Mouse (Mus musculus) CH12.LX (cell line): ENCODE measurements around the gene Camkmt. TPM values are rescaled to one million over a fixed set of nuclear protein-coding genes. Genes with fewer than 3 reads are reported as not detected.

Experiments
- DNase-seq: peaks from one replicate; pipeline ENCODE4 v3.0.0-alpha.2; 2013; ENCODE audit errors: extremely low read depth
- H3K27ac ChIP-seq: 2 replicates; pipeline ENCODE4 v1.5.1; 2012; ENCODE audit warnings: low read depth, mild to moderate bottlenecking, control low read depth, moderate library complexity; ENCODE audit not compliant: insufficient read depth
- H3K27me3 ChIP-seq: replicated peaks from 2 replicates; pipeline ENCODE3; 2012; ENCODE audit warnings: inconsistent platforms
- H3K36me3 ChIP-seq, 2 experiments: replicated peaks in 1 of 2; 2 replicates each; pipeline versions ENCODE3 to v1.6.1; 2012; ENCODE audit warnings: inconsistent platforms in 1 of 2, low read length in 1 of 2, mild to moderate bottlenecking in 1 of 2, mixed read lengths in 1 of 2, moderate library complexity in 1 of 2; ENCODE audit not compliant: control insufficient read depth in 1 of 2, insufficient read depth in 1 of 2
- H3K4me1 ChIP-seq, 2 experiments: 2 replicates each; pipeline ENCODE4 v1.6.1; 2012; ENCODE audit warnings: inconsistent platforms in 1 of 2, moderate library complexity in 1 of 2; ENCODE audit not compliant: insufficient read depth in 2 of 2, control insufficient read depth in 1 of 2
- H3K4me2 ChIP-seq: 2 replicates; pipeline ENCODE4 v1.6.1; 2012; ENCODE audit warnings: low read depth, mild to moderate bottlenecking, control low read depth; ENCODE audit not compliant: poor library complexity, insufficient read depth, severe bottlenecking
- H3K4me3 ChIP-seq, 3 experiments: fragments of 150-350 bp in 1 of 3; sonication (generic) in 1 of 3; replicated peaks in 1 of 3; 2 replicates each; pipeline versions ENCODE3 to v1.5.1; 2011 to 2012; ENCODE audit warnings: low read depth in 2 of 3, low read length in 2 of 3, mild to moderate bottlenecking in 2 of 3, moderate library complexity in 2 of 3, control low read depth in 1 of 3, improper control_type of control experiment in 1 of 3, inconsistent platforms in 1 of 3, mixed read lengths in 1 of 3; ENCODE audit not compliant: poor library complexity in 1 of 3
- H3K79me2 ChIP-seq: replicated peaks from 2 replicates; pipeline ENCODE4 v1.6.1; 2012; ENCODE audit warnings: mild to moderate bottlenecking, moderate library complexity; ENCODE audit not compliant: control insufficient read depth, poor library complexity, insufficient read depth, severe bottlenecking; ENCODE audit errors: extremely low read depth
- H3K9ac ChIP-seq: 2 replicates; pipeline ENCODE4 v1.6.1; 2012; ENCODE audit warnings: low read depth, mild to moderate bottlenecking, control low read depth, moderate library complexity; ENCODE audit not compliant: insufficient read depth
- H3K9me3 ChIP-seq: replicated peaks from 2 replicates; pipeline ENCODE3; 2012; ENCODE audit warnings: low read length, inconsistent platforms, mixed read lengths
- CHD2 ChIP-seq: IDR thresholded peaks from 2 replicates; pipeline ENCODE4 v1.6.1; 2011; ENCODE audit warnings: low read length, improper control_type of control experiment
- E2F4 ChIP-seq: IDR thresholded peaks from 2 replicates; pipeline ENCODE4 v1.6.1; 2011; ENCODE audit warnings: low read depth, low read length, improper control_type of control experiment; ENCODE audit not compliant: insufficient replicate concordance
- ELF1 ChIP-seq: IDR thresholded peaks from 2 replicates; pipeline ENCODE4 v1.6.1; 2014; ENCODE audit warnings: low read depth, mild to moderate bottlenecking, inconsistent platforms, low read length, improper control_type of control experiment
- ETS1 ChIP-seq: conservative IDR thresholded peaks from 2 replicates; pipeline ENCODE4 v1.6.1; 2012; ENCODE audit warnings: low read depth, mild to moderate bottlenecking, inconsistent platforms, low read length, improper control_type of control experiment, moderate library complexity
- HCFC1 ChIP-seq: IDR thresholded peaks from 2 replicates; pipeline ENCODE4 v1.6.1; 2012; ENCODE audit warnings: low read depth, mild to moderate bottlenecking, inconsistent platforms, low read length, improper control_type of control experiment
- JUN ChIP-seq: IDR thresholded peaks from 2 replicates; pipeline ENCODE4 v1.6.1; 2011; ENCODE audit warnings: low read depth, mild to moderate bottlenecking, low read length, improper control_type of control experiment, moderate library complexity; ENCODE audit not compliant: insufficient read depth
- MAX ChIP-seq: IDR thresholded peaks from 2 replicates; pipeline ENCODE4 v1.6.1; 2011; ENCODE audit warnings: low read length, improper control_type of control experiment
- MAZ ChIP-seq: IDR thresholded peaks from 2 replicates; pipeline ENCODE4 v1.6.1; 2012; ENCODE audit warnings: low read depth, mild to moderate bottlenecking, inconsistent platforms, low read length, improper control_type of control experiment, moderate library complexity
- MYC ChIP-seq: IDR thresholded peaks from 2 replicates; pipeline ENCODE4 v1.6.1; 2011; ENCODE audit warnings: low read depth, mild to moderate bottlenecking, improper control_type of control experiment, low read length
- NRF1 ChIP-seq: IDR thresholded peaks from 2 replicates; pipeline ENCODE4 v1.6.1; 2014; ENCODE audit warnings: low read depth, mild to moderate bottlenecking, inconsistent platforms, low read length, improper control_type of control experiment, moderate library complexity
- POLR2A ChIP-seq: IDR thresholded peaks from 2 replicates; pipeline ENCODE4 v1.6.1; 2011; ENCODE audit warnings: low read depth, mild to moderate bottlenecking, improper control_type of control experiment, low read length
- POLR2AphosphoS2 ChIP-seq: IDR thresholded peaks from 2 replicates; pipeline ENCODE4 v1.6.1; 2011; ENCODE audit warnings: low read depth, low read length, improper control_type of control experiment
- RAD21 ChIP-seq: IDR thresholded peaks from 2 replicates; pipeline ENCODE4 v1.6.1; 2011; ENCODE audit warnings: low read depth, mild to moderate bottlenecking, low read length, improper control_type of control experiment, moderate library complexity
- RCOR1 ChIP-seq: conservative IDR thresholded peaks from 2 replicates; pipeline ENCODE4 v1.6.1; 2012; ENCODE audit warnings: low read depth, mild to moderate bottlenecking, inconsistent platforms, low read length, improper control_type of control experiment
- UBTF ChIP-seq: IDR thresholded peaks from 2 replicates; pipeline ENCODE4 v1.6.1; 2012; ENCODE audit warnings: low read depth, mild to moderate bottlenecking, inconsistent platforms, low read length, improper control_type of control experiment, moderate library complexity
- USF1 ChIP-seq: IDR thresholded peaks from 2 replicates; pipeline ENCODE4 v1.6.1; 2014; ENCODE audit warnings: low read depth, mild to moderate bottlenecking, inconsistent platforms, low read length, improper control_type of control experiment
- USF2 ChIP-seq: conservative IDR thresholded peaks from 2 replicates; pipeline ENCODE4 v1.6.1; 2011; ENCODE audit warnings: low read depth, low read length, improper control_type of control experiment
- dilution Hi-C: fragments of 300-500 bp; cut with MboI; formaldehyde crosslinking; loops from 2 replicates; pipeline ENCODE4 v1.14.3; 2020; ENCODE audit warnings: low sequenced_read_pairs; ENCODE audit not compliant: extremely low pct_unique_long_range_greater_than_20kb, extremely low pct_ligation_motif_present
- in situ Hi-C: fragments of 300-500 bp; cut with MboI; formaldehyde crosslinking; loops from 3 replicates; pipeline ENCODE4 v1.14.3; 2019; ENCODE audit warnings: low sequenced_read_pairs, low pct_ligation_motif_present, low pct_unique_long_range_greater_than_20kb, mixed read lengths
- polyA plus RNA-seq: library from polyadenylated mRNA; unstranded; fragments of >175 nt; gene quantifications from 2 replicates; pipeline ENCODE4 v1.2.1, GENCODE M21; 2012; ENCODE audit warnings: low read depth; ENCODE audit not compliant: insufficient read length
- total RNA-seq, 2 experiments: library from RNA; depleted of rRNA; stranded (reverse); fragments of 300-350 nt in 1 of 2; fragments of >200 nt in 1 of 2; gene quantifications; 2 replicates each; pipeline ENCODE4 v1.2.3; 2012 to 2014

Camkmt gene
- total and polyA plus RNA-seq, 3 experiments: 1.5 to 4.4 (median 1.8) TPM

DNA sequence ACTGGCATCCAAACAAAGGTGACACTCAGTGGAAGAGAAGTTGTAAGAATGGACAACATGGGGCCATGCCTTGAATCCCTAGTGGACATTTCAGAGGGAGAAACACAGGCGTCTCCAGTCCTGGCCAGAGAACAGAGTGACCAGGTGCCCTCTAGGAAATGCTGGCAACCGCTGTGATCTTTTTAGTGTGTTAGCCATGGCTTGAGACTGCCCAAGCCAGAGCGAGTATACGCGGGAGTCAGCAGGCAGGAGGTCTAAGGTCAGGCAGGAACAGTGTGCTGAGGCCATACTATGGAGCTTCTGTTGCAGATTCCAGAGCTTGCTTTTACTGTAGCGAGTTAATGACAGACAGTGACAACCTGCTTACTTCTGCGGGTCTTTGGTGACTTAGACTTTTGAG is 270.7 kb downstream of the Camkmt start:
- no peaks in the 10 kb centered on the region for H3K4me1 ChIP-seq
- H3K36me3 ChIP-seq: no peaks in the 10 kb centered on the region
- dilution Hi-C loops: no loop called here
- no peak for DNase-seq
- H3K27me3 ChIP-seq: no peaks in the 10 kb centered on the region
- no peak overlapping the region for H3K9ac ChIP-seq
- no peak overlapping the region for H3K4me3 ChIP-seq
- TF ChIP-seq POLR2AphosphoS2: no peak
- no peak for TF ChIP-seq ETS1
- no peaks in the 10 kb centered on the region for H3K9me3 ChIP-seq
- in situ Hi-C loops: no loop called here
- H3K79me2 ChIP-seq: no peaks in the 10 kb centered on the region
- no peak overlapping the region for H3K27ac ChIP-seq
- H3K4me2 ChIP-seq: no peak overlapping the region

- TF ChIP-seq UBTF (no peak), NRF1 (no peak), USF1 (no peak), POLR2A (no peak), ELF1 (no peak), MAZ (no peak), HCFC1 (no peak), CHD2 (no peak), E2F4 (no peak), MAX (no peak), POLR2AphosphoS2 (no peak), USF2 (no peak), ETS1 (no peak), RCOR1 (no peak), JUN (no peak), MYC (no peak), RAD21 (no peak)
- TF ChIP-seq, all 38 proteins: peak for 0
- no peaks in the 10 kb centered on the region for H3K79me2 ChIP-seq
- dilution Hi-C loops: no loop called here
- no peaks in the 10 kb centered on the region for H3K36me3 ChIP-seq
- no peaks in the 10 kb centered on the region for H3K27me3 ChIP-seq
- H3K4me1 ChIP-seq: 0 out of 4 replicates have a peak, but pooled peaks cover 0 to under 1% of the 10 kb centered on the region in 2 experiments
- no peak overlapping the region for H3K4me2 ChIP-seq
- no peaks in the 10 kb centered on the region for H3K9me3 ChIP-seq
- no peak overlapping the region for H3K27ac ChIP-seq
- H3K4me3 ChIP-seq: no peak overlapping the region
- no peak for DNase-seq
- in situ Hi-C loops: no loop called here
- H3K9ac ChIP-seq: no peak overlapping the region
These were observed 277.0 kb downstream of the Camkmt start for GRCm38 (mm10) chr17:85367319-85367718.
